In genomic region chr14:32388196-32388595, GRCm38 (mm10) we compare ENCODE assay signal across 8 mouse cellular contexts. TPM values are rescaled to one million over a fixed set of nuclear protein-coding genes. Genes with fewer than 3 reads are reported as not detected.
A peak's percentile ranks its signal among the peaks of the same experiment; 100 is the strongest.
DNase-seq lines count a peak whose midpoint lies in the region; ATAC-seq and TF ChIP-seq lines count a peak whose summit lies in the region.

Gene 1700024G13Rik (minus strand): TSS chr14:32388391.

- no peaks in the 10 kb centered on the region for H3K9me3 ChIP-seq in forebrain, postnatal 0 days (ENCODE audit: low read length)
- no peaks in the 10 kb centered on the region for H3K9me3 ChIP-seq in intestine, embryonic 15.5 days
- no peaks in the 10 kb centered on the region for H3K9me3 ChIP-seq in liver, postnatal 0 days (ENCODE audit: low read length)

- WGBS in forebrain, postnatal 0 days: 3% methylated on average over 13 of the region's 13 CpGs
- WGBS in intestine, embryonic 15.5 days: 3% methylated on average over 13 of the region's 13 CpGs
- WGBS in liver, postnatal 0 days (ENCODE audit: insufficient replicate concordance): 11% methylated on average over 13 of the region's 13 CpGs

- no peak within 1 kb of the TSS for H3K9ac ChIP-seq in forebrain, postnatal 0 days
- H3K9ac ChIP-seq in intestine, embryonic 15.5 days: no peak within 1 kb of the TSS
- no peak within 1 kb of the TSS for H3K9ac ChIP-seq in liver, postnatal 0 days (replicated peaks)

- no peak for TF ChIP-seq EP300 in liver, postnatal 0 days (IDR thresholded peaks at IDR 0.05; ENCODE audit: low read depth)

- 0 out of 2 replicates have a peak, but pooled peaks have one; percentile 25 for ATAC-seq in forebrain, postnatal 0 days
- peak; percentile 95 for ATAC-seq in intestine, embryonic 15.5 days
- ATAC-seq in liver, postnatal 0 days: peak; percentile 56; the same call in 1 of the 2 replicates
- ATAC-seq in erythroid progenitor cell, adult 5-6 weeks (replicated peaks; ENCODE audit: low FRiP score, poor library complexity, severe bottlenecking): no peak

- H3K4me1 ChIP-seq in forebrain, postnatal 0 days (ENCODE audit: insufficient read depth): no peaks in the 10 kb centered on the region
- no peaks in the 10 kb centered on the region for H3K4me1 ChIP-seq in intestine, embryonic 15.5 days (replicated peaks)
- H3K4me1 ChIP-seq in liver, postnatal 0 days (ENCODE audit: insufficient read depth): no peaks in the 10 kb centered on the region

- H3K27ac ChIP-seq in forebrain, postnatal 0 days (ENCODE audit: low read depth, low read length): no peak within 1 kb of the TSS
- H3K27ac ChIP-seq in intestine, embryonic 15.5 days: no peak within 1 kb of the TSS
- no peak within 1 kb of the TSS for H3K27ac ChIP-seq in liver, postnatal 0 days (ENCODE audit: low read depth)

- 0 out of 2 replicates have a peak within 1 kb of the TSS, but pooled peaks have one; percentile 5 for H3K4me2 ChIP-seq in forebrain, postnatal 0 days (ENCODE audit: low read depth)
- no peak within 1 kb of the TSS for H3K4me2 ChIP-seq in intestine, embryonic 15.5 days (replicated peaks)
- H3K4me2 ChIP-seq in liver, postnatal 0 days (ENCODE audit: low read depth, low read length): no peak within 1 kb of the TSS

- intact Hi-C loops in heart, postnatal 25 days (cut with DNase I): no loop called here

- no peaks in the 10 kb centered on the region for H3K36me3 ChIP-seq in forebrain, postnatal 0 days (ENCODE audit: insufficient read depth)
- H3K36me3 ChIP-seq in intestine, embryonic 15.5 days: no peaks in the 10 kb centered on the region
- H3K36me3 ChIP-seq in liver, postnatal 0 days (replicated peaks; ENCODE audit: insufficient read depth, low read length): no peaks in the 10 kb centered on the region

- no peaks in the 10 kb centered on the region; the same call in 1 of the 2 replicates for H3K27me3 ChIP-seq in forebrain, postnatal 0 days (ENCODE audit: insufficient read depth, low read length)
- H3K27me3 ChIP-seq in intestine, embryonic 15.5 days (replicated peaks): no peaks in the 10 kb centered on the region; the same call in 1 of the 2 replicates
- no peaks in the 10 kb centered on the region for H3K27me3 ChIP-seq in liver, postnatal 0 days (ENCODE audit: insufficient read depth, low read length)

- TF ChIP-seq CTCF in forebrain, postnatal 0 days (IDR thresholded peaks at IDR 0.05; ENCODE audit: low read depth): no peak
- no peak for TF ChIP-seq CTCF in liver, postnatal 0 days (IDR thresholded peaks at IDR 0.05; ENCODE audit: low read depth)

- no peak within 1 kb of the TSS for H3K4me3 ChIP-seq in forebrain, postnatal 0 days (ENCODE audit: low read depth, low read length)
- no peak within 1 kb of the TSS for H3K4me3 ChIP-seq in intestine, embryonic 15.5 days (replicated peaks)
- H3K4me3 ChIP-seq in liver, postnatal 0 days (ENCODE audit: low read depth, low read length): no peak within 1 kb of the TSS

- peak; percentile 91 for DNase-seq in heart, adult 11 months
- DNase-seq in heart, postnatal 25 days (ENCODE audit: low spot score): no peak
- no peak for DNase-seq in forebrain, postnatal 0 days
- DNase-seq in liver, postnatal 0 days: peak; percentile 72
- DNase-seq in ovary, postnatal 10 days (ENCODE audit: low spot score): peak; percentile 5
- DNase-seq in urinary bladder, adult 2 months (ENCODE audit: low spot score): no peak

RNA-seq across cellular contexts. Expression of gene 1700024G13Rik, which starts in this region (rescaled TPM):
- total RNA-seq in heart, postnatal 25 days (2021): not detected
- total RNA-seq in forebrain, postnatal 0 days (2014; rRNA removed): 0.38 and 0.46 TPM in 2 replicates
- 1.1 and 1.2 TPM in 2 replicates for polyA plus RNA-seq in forebrain, postnatal 0 days (2015; fragmentation: Nextera tagmentation; extraction: Ambion mirVana)
- polyA plus RNA-seq in intestine, embryonic 15.5 days (2015; fragmentation: Nextera tagmentation; extraction: Ambion mirVana): not detected in 2 replicates
- polyA plus RNA-seq in liver, postnatal 0 days (2015; fragmentation: Nextera tagmentation; extraction: Ambion mirVana): not detected in 2 replicates
- total RNA-seq in erythroid progenitor cell, adult 5-6 weeks (2015; ENCODE audit: low replicate concordance): not detected in 2 replicates
- total RNA-seq in erythroid progenitor cell, adult 5-6 weeks (2017; ENCODE audit: low replicate concordance): not detected in 2 replicates
- not detected in 2 replicates for polyA plus RNA-seq in urinary bladder, adult 2 months (2012; rRNA removed)

Comparison
In these comparisons a context has a peak if more than half of its experiments do, and no peak if none do; other contexts are left out.
1. DNase-seq: peak in heart, adult 11 months (single experiment) and ovary, postnatal 10 days (single experiment); none in heart, postnatal 25 days (single experiment), forebrain, postnatal 0 days (single experiment) and urinary bladder, adult 2 months (single experiment).
2. Peak in ATAC-seq in intestine, embryonic 15.5 days; RNA of the gene not detected or under 1 TPM.
3. Peak in DNase-seq and ATAC-seq in liver, postnatal 0 days; RNA of the gene not detected or under 1 TPM.